Mouse (Mus musculus): Measurements from ENCODE around the gene Dda1.

The Dda1 gene

DNA sequence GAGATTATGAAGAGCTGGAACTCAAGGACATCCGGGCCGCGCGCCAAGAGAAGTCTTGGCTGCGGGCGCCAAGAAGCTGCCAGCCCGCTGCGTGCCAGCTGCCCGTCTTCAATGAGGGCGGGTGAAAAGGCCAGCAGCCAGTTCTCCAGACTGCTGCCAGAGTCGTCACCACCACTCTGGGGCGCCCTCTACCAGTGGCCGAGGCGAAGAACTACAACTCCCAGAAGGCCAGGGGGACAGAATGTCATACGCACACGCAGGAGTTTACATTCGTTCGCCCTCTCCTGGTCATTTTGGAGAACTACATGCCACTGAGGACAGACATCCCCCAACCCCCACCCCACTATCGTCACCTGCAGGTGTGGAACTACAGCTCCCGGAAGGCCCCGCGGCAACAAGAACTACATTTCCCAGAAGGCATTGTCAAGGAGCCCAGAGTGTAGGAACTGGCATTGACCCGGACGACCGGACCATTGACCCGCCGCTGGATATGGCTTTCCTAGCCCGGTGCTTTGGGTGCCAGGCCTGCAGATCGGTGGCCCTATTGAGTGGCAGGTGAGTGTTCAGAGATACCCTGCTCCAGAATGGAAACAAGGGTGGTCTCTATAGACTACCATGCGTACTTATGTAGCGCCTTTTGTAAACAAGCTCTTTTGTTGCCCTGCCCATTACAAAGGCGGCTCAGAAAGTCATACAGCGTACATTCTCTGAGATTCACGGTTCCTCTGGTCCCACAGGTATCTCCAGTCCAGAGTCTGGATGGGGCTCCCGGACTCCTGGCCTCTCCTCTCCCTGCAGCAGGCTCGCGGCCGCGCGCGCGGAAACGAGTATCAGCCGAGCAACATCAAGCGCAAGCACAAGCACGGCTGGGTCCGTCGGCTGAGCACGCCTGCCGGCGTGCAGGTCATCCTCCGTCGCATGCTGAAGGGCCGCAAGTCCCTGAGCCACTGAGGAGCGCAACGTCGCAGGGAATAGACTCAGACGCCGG, 4.2 kb upstream of the Dda1 start, which contains the start of gene Mrpl34:
Mrpl34 (plus strand) TSS at position 447 of the 988 bp plus-strand sequence.
- Histone ChIP-seq H3K4me3 (replicated peaks; ENCODE audit: low read length) (peak within 1 kb of the TSS; percentile 90), H3K27me3 (ENCODE audit: insufficient read depth, low read length) (peaks cover 33% of the 10 kb centered on the region), H3K4me1 (replicated peaks; ENCODE audit: low read depth, low read length) (peaks cover 54% of the 10 kb centered on the region), H3K9me3 (ENCODE audit: low read length) (no peaks in the 10 kb centered on the region), H3K36me3 (ENCODE audit: insufficient read depth, low read length) (peaks cover 21% of the 10 kb centered on the region)
- TF ChIP-seq NANOG (IDR thresholded peaks at IDR 0.05; ENCODE audit: borderline replicate concordance, low read length), result no peak
- TF ChIP-seq POU5F1 (IDR thresholded peaks at IDR 0.05; ENCODE audit: borderline replicate concordance, low read length), result no peak
- peak; percentile 93 for TF ChIP-seq CTCF (conservative IDR thresholded peaks at IDR 0.05; ENCODE audit: low read length)

GRCm38 (mm10) chr8:71465733-71466132, 3.3 kb upstream of the Dda1 start:
- Histone ChIP-seq H3K9me3 (ENCODE audit: low read length) (no peaks in the 10 kb centered on the region), H3K27me3 (ENCODE audit: insufficient read depth, low read length) (peaks cover 25% of the 10 kb centered on the region), H3K36me3 (ENCODE audit: insufficient read depth, low read length) (peaks cover 30% of the 10 kb centered on the region), H3K4me1 (replicated peaks; ENCODE audit: low read depth, low read length) (peaks cover 59% of the 10 kb centered on the region), H3K4me3 (replicated peaks; ENCODE audit: low read length) (peak overlapping the region; percentile 90)
- no peak for TF ChIP-seq NANOG (IDR thresholded peaks at IDR 0.05; ENCODE audit: borderline replicate concordance, low read length)
- no peak for TF ChIP-seq CTCF (conservative IDR thresholded peaks at IDR 0.05; ENCODE audit: low read length)
- TF ChIP-seq POU5F1 (IDR thresholded peaks at IDR 0.05; ENCODE audit: borderline replicate concordance, low read length), result no peak

DNA sequence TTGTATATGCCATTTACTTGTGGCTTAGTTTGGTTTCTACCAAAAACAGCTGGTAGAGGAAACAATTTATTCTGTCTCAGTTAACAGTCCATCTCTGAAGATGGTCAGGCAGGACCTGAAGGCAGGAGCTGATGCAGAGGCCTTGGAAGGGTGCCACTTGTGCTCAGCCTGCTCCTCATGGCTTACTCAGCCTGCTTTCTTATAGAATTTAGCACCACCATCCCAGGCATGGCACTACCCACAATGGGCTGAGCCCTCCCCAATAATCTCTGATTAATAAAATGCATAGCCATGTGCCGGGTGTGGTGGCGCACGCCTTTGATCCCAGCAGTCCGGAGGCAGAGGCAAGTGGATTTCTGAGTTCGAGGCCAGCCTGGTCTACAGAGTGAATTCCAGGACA, 2.8 kb upstream of the Dda1 start:
- Histone ChIP-seq H3K4me1 (replicated peaks; ENCODE audit: low read depth, low read length) (peaks cover 59% of the 10 kb centered on the region), H3K27me3 (ENCODE audit: insufficient read depth, low read length) (peaks cover 20% of the 10 kb centered on the region), H3K36me3 (ENCODE audit: insufficient read depth, low read length) (peaks cover 35% of the 10 kb centered on the region), H3K4me3 (replicated peaks; ENCODE audit: low read length) (0 out of 2 replicates have a peak overlapping the region, but pooled peaks have one; percentile 90), H3K9me3 (ENCODE audit: low read length) (no peaks in the 10 kb centered on the region)
- TF ChIP-seq CTCF (conservative IDR thresholded peaks at IDR 0.05; ENCODE audit: low read length), result no peak
- TF ChIP-seq NANOG (IDR thresholded peaks at IDR 0.05; ENCODE audit: borderline replicate concordance, low read length), result no peak
- TF ChIP-seq POU5F1 (IDR thresholded peaks at IDR 0.05; ENCODE audit: borderline replicate concordance, low read length), result no peak

- Histone ChIP-seq H3K4me3 (replicated peaks; ENCODE audit: low read length) (no peak overlapping the region), H3K27me3 (ENCODE audit: insufficient read depth, low read length) (peaks cover 10% of the 10 kb centered on the region), H3K36me3 (ENCODE audit: insufficient read depth, low read length) (peaks cover 45% of the 10 kb centered on the region), H3K9me3 (ENCODE audit: low read length) (no peaks in the 10 kb centered on the region), H3K4me1 (replicated peaks; ENCODE audit: low read depth, low read length) (peaks cover 61% of the 10 kb centered on the region)
- TF ChIP-seq POU5F1 (IDR thresholded peaks at IDR 0.05; ENCODE audit: borderline replicate concordance, low read length) (no peak), NANOG (IDR thresholded peaks at IDR 0.05; ENCODE audit: borderline replicate concordance, low read length) (no peak), CTCF (conservative IDR thresholded peaks at IDR 0.05; ENCODE audit: low read length) (no peak)
These were observed 1.8 kb upstream of the Dda1 start for GRCm38 (mm10) chr8:71467201-71467600.

DNA sequence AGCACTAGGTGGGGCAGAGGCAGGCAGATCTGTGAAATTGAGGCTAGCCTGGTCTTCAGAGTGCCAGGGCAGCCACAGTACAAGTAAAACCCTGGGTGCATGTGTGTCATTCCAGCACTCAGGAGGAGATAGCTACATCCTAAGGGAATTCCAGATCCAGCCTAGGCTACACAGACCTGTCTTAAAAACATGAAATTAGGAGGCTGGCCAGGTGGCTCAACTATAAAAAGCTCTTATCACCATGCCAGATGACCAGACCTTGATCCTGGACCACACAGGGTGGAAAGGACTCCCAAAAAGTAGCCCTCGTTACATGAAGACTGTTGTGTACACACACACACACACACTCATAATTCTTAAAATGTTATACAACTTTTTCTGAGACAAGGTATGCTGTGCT, 998 bp upstream of the Dda1 start:
- TF ChIP-seq NANOG (IDR thresholded peaks at IDR 0.05; ENCODE audit: borderline replicate concordance, low read length) (no peak), CTCF (conservative IDR thresholded peaks at IDR 0.05; ENCODE audit: low read length) (no peak), POU5F1 (IDR thresholded peaks at IDR 0.05; ENCODE audit: borderline replicate concordance, low read length) (no peak)
- Histone ChIP-seq H3K4me3 (replicated peaks; ENCODE audit: low read length) (no peak overlapping the region), H3K36me3 (ENCODE audit: insufficient read depth, low read length) (peaks cover 53% of the 10 kb centered on the region), H3K9me3 (ENCODE audit: low read length) (no peaks in the 10 kb centered on the region), H3K4me1 (replicated peaks; ENCODE audit: low read depth, low read length) (peaks cover 57% of the 10 kb centered on the region), H3K27me3 (ENCODE audit: insufficient read depth, low read length) (peaks cover 2% of the 10 kb centered on the region)

- TF ChIP-seq NANOG (IDR thresholded peaks at IDR 0.05; ENCODE audit: borderline replicate concordance, low read length) (no peak), CTCF (conservative IDR thresholded peaks at IDR 0.05; ENCODE audit: low read length) (no peak), POU5F1 (IDR thresholded peaks at IDR 0.05; ENCODE audit: borderline replicate concordance, low read length) (no peak)
- no peaks in the 10 kb centered on the region for H3K9me3 ChIP-seq (ENCODE audit: low read length)
- H3K36me3 ChIP-seq (ENCODE audit: insufficient read depth, low read length), result peaks cover 67% of the 10 kb centered on the region
- peak overlapping the region; percentile 89 for H3K4me3 ChIP-seq (replicated peaks; ENCODE audit: low read length)
- no peaks in the 10 kb centered on the region for H3K27me3 ChIP-seq (ENCODE audit: insufficient read depth, low read length)
- peaks cover 55% of the 10 kb centered on the region for H3K4me1 ChIP-seq (replicated peaks; ENCODE audit: low read depth, low read length)
These were observed 412 bp downstream of the Dda1 start for GRCm38 (mm10) chr8:71469411-71469810.

GRCm38 (mm10) chr8:71470146-71470912, 1.3 kb downstream of the Dda1 start:
- no peaks in the 10 kb centered on the region for H3K27me3 ChIP-seq (ENCODE audit: insufficient read depth, low read length)
- TF ChIP-seq POU5F1 (IDR thresholded peaks at IDR 0.05; ENCODE audit: borderline replicate concordance, low read length) (no peak), CTCF (conservative IDR thresholded peaks at IDR 0.05; ENCODE audit: low read length) (no peak), NANOG (IDR thresholded peaks at IDR 0.05; ENCODE audit: borderline replicate concordance, low read length) (no peak)

DNA sequence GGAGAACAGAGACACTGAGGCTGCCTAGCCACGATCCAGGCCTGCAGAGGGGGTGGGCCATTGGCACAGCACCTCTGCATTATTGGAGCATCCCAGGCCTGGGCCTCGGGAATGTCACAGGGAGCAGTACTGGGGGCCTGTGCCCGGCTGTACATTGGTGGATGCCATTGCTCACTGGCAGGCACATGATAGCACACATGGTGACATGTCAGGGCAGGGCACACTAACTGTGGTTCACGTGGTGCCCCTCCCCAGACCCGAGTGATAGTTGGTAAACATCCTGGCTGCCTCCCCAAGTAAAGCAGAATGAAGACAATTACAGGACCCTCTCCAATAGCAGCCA, 1.9 kb downstream of the Dda1 start:
- no peak for TF ChIP-seq POU5F1 (IDR thresholded peaks at IDR 0.05; ENCODE audit: borderline replicate concordance, low read length)
- no peak for TF ChIP-seq NANOG (IDR thresholded peaks at IDR 0.05; ENCODE audit: borderline replicate concordance, low read length)
- no peak for TF ChIP-seq CTCF (conservative IDR thresholded peaks at IDR 0.05; ENCODE audit: low read length)
- H3K36me3 ChIP-seq (ENCODE audit: insufficient read depth, low read length), result peaks cover 75% of the 10 kb centered on the region
- H3K27me3 ChIP-seq (ENCODE audit: insufficient read depth, low read length), result no peaks in the 10 kb centered on the region
- no peaks in the 10 kb centered on the region for H3K9me3 ChIP-seq (ENCODE audit: low read length)
- peaks cover 63% of the 10 kb centered on the region for H3K4me1 ChIP-seq (replicated peaks; ENCODE audit: low read depth, low read length)
- H3K4me3 ChIP-seq (replicated peaks; ENCODE audit: low read length), result peak overlapping the region; percentile 89

More at GRCm38 (mm10) chr8:71470146-71470912, 1.3 kb downstream of the Dda1 start:
- no peaks in the 10 kb centered on the region for H3K9me3 ChIP-seq (ENCODE audit: low read length)
- peaks cover 76% of the 10 kb centered on the region for H3K36me3 ChIP-seq (ENCODE audit: insufficient read depth, low read length)
- H3K4me1 ChIP-seq (replicated peaks; ENCODE audit: low read depth, low read length), result peaks cover 63% of the 10 kb centered on the region
- peak overlapping the region; percentile 89 for H3K4me3 ChIP-seq (replicated peaks; ENCODE audit: low read length)
